Mouse (Mus musculus): ENCODE results near the gene Knstrn.

- no peak for TF ChIP-seq POLR2A (IDR thresholded peaks at IDR 0.05; ENCODE audit: low read depth, low read length)
- no peak for TF ChIP-seq CTCF (IDR thresholded peaks at IDR 0.05; ENCODE audit: borderline replicate concordance, insufficient read depth, low read length)
Observed at GRCm38 (mm10) chr2:118902051-118903025, 88.5 kb downstream of the Knstrn start.

Measured in embryonic fibroblast, embryonic 13.5 days (primary cell).